Mouse (Mus musculus) forebrain, postnatal 0 days (tissue): Measurements from ENCODE around the gene Ppp1r14a. TPM values are rescaled to one million over a fixed set of nuclear protein-coding genes. Genes with fewer than 3 reads are reported as not detected.

Experiments used
- ATAC-seq: fragments of 200-750 bp; cut with Nextera tagmentation; 2 replicates; pipeline ENCODE4 v1.8.0; 2017; ENCODE audit warnings: mild to moderate bottlenecking, moderate library complexity
- DNase-seq: peaks from one replicate; pipeline ENCODE4 v3.0.0-alpha.2; 2015
- H3K27ac ChIP-seq: fragments of 300-500 bp; sonication (generic); 2 replicates; pipeline ENCODE4 v1.5.1; 2014; ENCODE audit warnings: low read depth, mild to moderate bottlenecking, antibody characterized with exemption, low read length, moderate library complexity, mixed read lengths
- H3K27me3 ChIP-seq: fragments of 300-500 bp; sonication (generic); 2 replicates; pipeline ENCODE4 v1.6.1; 2014; ENCODE audit warnings: mild to moderate bottlenecking, low read length, mixed read lengths; ENCODE audit not compliant: insufficient read depth
- H3K36me3 ChIP-seq: fragments of 300-500 bp; sonication (generic); 2 replicates; pipeline ENCODE4 v1.6.1; 2014; ENCODE audit warnings: mild to moderate bottlenecking, moderate library complexity; ENCODE audit not compliant: insufficient read depth
- H3K4me1 ChIP-seq: fragments of 300-500 bp; sonication (generic); 2 replicates; pipeline ENCODE4 v1.6.1; 2014; ENCODE audit warnings: antibody characterized with exemption; ENCODE audit not compliant: insufficient read depth
- H3K4me2 ChIP-seq: fragments of 300-500 bp; sonication (generic); 2 replicates; pipeline ENCODE4 v1.6.1; 2014; ENCODE audit warnings: low read depth, mild to moderate bottlenecking, moderate library complexity
- H3K4me3 ChIP-seq: fragments of 300-500 bp; sonication (generic); 2 replicates; pipeline ENCODE4 v1.5.1; 2014; ENCODE audit warnings: low read depth, low read length, mixed read lengths
- H3K9ac ChIP-seq: fragments of 300-500 bp; sonication (generic); 2 replicates; pipeline ENCODE4 v1.6.1; 2014; ENCODE audit warnings: mild to moderate bottlenecking
- H3K9me3 ChIP-seq: fragments of 300-500 bp; sonication (generic); 2 replicates; pipeline ENCODE4 v1.6.1; 2016; ENCODE audit warnings: low read length
- CTCF ChIP-seq: sonication (generic); IDR thresholded peaks from 2 replicates; pipeline ENCODE4 v1.5.1; 2016; ENCODE audit warnings: antibody characterized with exemption, control low read depth, low read depth
- WGBS: fragments of 180-500 bp; shearing (Covaris S2); extraction: QIAGEN DNeasy Blood & Tissue Kit; methylation state at CpG from one replicate; pipeline ENCODE4 v1.1.7; 2014; 5-methylcytosine and 5-hydroxymethylcytosine counted together
- polyA plus RNA-seq: library from polyadenylated mRNA; unstranded; fragments of >200 nt; fragmentation: Nextera tagmentation; extraction: Ambion mirVana; gene quantifications from 2 replicates; pipeline ENCODE4 v1.2.1, GENCODE M21; 2015
- total RNA-seq: library from RNA; depleted of rRNA; stranded (reverse); fragments of >200 nt; gene quantifications from 2 replicates; pipeline ENCODE4 v1.2.3, GENCODE M21; 2014

The Ppp1r14a gene
- total and polyA plus RNA-seq, 2 experiments from 2014 or later: 2.0 to 2.3 TPM

- DNase-seq (no peak), ATAC-seq (no peak; the same call in 1 of the 2 replicates)
- Histone ChIP-seq H3K4me2 (no peak overlapping the region), H3K9ac (no peak overlapping the region), H3K9me3 (no peaks in the 10 kb centered on the region), H3K36me3 (peaks cover 56% of the 10 kb centered on the region), H3K27ac (peak overlapping the region; percentile 40; the same call in 1 of the 2 replicates), H3K4me1 (no peaks in the 10 kb centered on the region), H3K27me3 (no peaks in the 10 kb centered on the region), H3K4me3 (no peak overlapping the region)
- 47% methylated on average over 6 of the region's 7 CpGs for WGBS
- no peak for TF ChIP-seq CTCF
Observed at GRCm38 (mm10) chr7:29334156-29334555, 45.0 kb downstream of the Ppp1r14a start.

- no peak overlapping the region for H3K9ac ChIP-seq
- ATAC-seq: no peak
- H3K4me1 ChIP-seq: no peaks in the 10 kb centered on the region
Observed at GRCm38 (mm10) chr7:29335276-29335675, 46.2 kb downstream of the Ppp1r14a start.

GRCm38 (mm10) chr7:29335841-29336671 lies 46.9 kb downstream of the Ppp1r14a start:
- H3K27me3 ChIP-seq: no peaks in the 10 kb centered on the region
- no peak for DNase-seq
- no peak overlapping the region for H3K4me3 ChIP-seq
- no peaks in the 10 kb centered on the region for H3K9me3 ChIP-seq
- peaks cover 42% of the 10 kb centered on the region for H3K36me3 ChIP-seq
- no peaks in the 10 kb centered on the region for H3K4me1 ChIP-seq
- no peak for TF ChIP-seq CTCF
- H3K4me2 ChIP-seq: no peak overlapping the region
- no peak overlapping the region for H3K27ac ChIP-seq
- 86% methylated on average over 6 of the region's 6 CpGs for WGBS
- ATAC-seq: no peak
- no peak overlapping the region for H3K9ac ChIP-seq

More at GRCm38 (mm10) chr7:29335276-29335675, 46.2 kb downstream of the Ppp1r14a start:
- H3K27me3 ChIP-seq: no peaks in the 10 kb centered on the region
- no peaks in the 10 kb centered on the region for H3K9me3 ChIP-seq
- H3K4me3 ChIP-seq: no peak overlapping the region
- H3K36me3 ChIP-seq: peaks cover 46% of the 10 kb centered on the region
- DNase-seq: no peak
- H3K27ac ChIP-seq: no peak overlapping the region
- TF ChIP-seq CTCF: peak; percentile 48
- no peak overlapping the region for H3K4me2 ChIP-seq

GRCm38 (mm10) chr7:29336795-29337319 lies 47.7 kb downstream of the Ppp1r14a start:
- ATAC-seq: no peak
- H3K27ac ChIP-seq: no peak overlapping the region
- 71% methylated on average over 9 of the region's 9 CpGs for WGBS
- H3K4me3 ChIP-seq: no peak overlapping the region
- H3K9ac ChIP-seq: no peak overlapping the region
- peaks cover 35% of the 10 kb centered on the region for H3K36me3 ChIP-seq
- H3K4me2 ChIP-seq: no peak overlapping the region
- no peaks in the 10 kb centered on the region for H3K9me3 ChIP-seq
- DNase-seq: no peak
- H3K4me1 ChIP-seq: no peaks in the 10 kb centered on the region; the same call in 1 of the 2 replicates
- peak; percentile 42; the same call in 1 of the 2 replicates for TF ChIP-seq CTCF
- H3K27me3 ChIP-seq: no peaks in the 10 kb centered on the region

DNA sequence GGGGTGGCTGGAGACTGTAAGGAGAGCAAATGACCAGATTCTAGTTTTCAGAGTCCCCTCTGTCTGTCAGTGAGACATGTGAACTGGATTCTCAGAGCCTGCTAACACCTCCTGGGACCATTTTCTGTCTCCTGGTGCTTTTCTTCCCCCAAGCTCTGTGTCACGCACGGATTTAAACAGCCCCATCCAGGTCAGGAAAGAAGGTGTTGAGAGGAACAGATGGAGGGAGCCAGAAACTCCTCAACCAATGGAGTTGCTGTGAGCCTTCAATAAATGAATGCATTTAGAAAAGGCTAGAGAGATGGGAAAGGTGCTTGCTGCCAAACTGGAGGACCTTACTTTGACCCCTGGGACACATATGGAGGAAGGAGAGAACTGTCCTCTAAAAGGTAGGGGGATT lies 48.7 kb downstream of the Ppp1r14a start:
- WGBS: 64% methylated on average over 2 of the region's 2 CpGs
- DNase-seq: no peak

DNA sequence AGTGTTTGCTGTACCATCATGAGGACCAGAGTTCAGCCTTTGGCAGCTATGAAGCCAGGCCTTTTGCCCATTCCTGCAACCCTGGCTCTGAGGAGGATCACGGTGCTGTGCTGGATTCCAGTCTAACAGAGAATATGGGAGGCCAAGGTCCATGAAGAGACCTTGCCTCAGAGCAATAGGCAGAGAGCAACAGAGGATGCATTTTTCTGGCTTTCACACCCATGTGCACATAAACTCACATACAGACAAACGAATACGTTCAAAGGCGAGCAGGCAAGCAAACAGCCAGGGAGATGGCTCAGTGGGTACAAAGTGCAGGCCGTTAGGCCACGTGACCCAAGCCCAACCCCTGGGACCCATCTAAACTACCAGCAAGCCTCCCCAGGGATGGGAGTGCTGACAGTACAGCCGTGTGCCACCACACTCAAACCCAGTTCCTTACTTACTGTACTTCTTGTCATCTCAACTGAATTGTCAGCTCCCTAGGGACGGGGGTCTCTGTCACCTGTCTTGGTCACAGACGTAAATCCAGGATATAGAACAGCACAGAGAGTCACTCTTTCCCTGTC lies 49.3 kb downstream of the Ppp1r14a start:
- Histone ChIP-seq H3K4me3 (no peak overlapping the region), H3K27me3 (no peaks in the 10 kb centered on the region), H3K9ac (no peak overlapping the region), H3K4me2 (no peak overlapping the region), H3K36me3 (peaks cover 27% of the 10 kb centered on the region), H3K9me3 (no peaks in the 10 kb centered on the region), H3K27ac (no peak overlapping the region), H3K4me1 (no peaks in the 10 kb centered on the region; the same call in none of the 2 replicates)
- TF ChIP-seq CTCF: no peak
- ATAC-seq (no peak), DNase-seq (no peak)
- 83% methylated on average over 9 of the region's 9 CpGs for WGBS

More for the DNA sequence above, 48.7 kb downstream of the Ppp1r14a start:
- no peak for ATAC-seq
- peaks cover 30% of the 10 kb centered on the region for H3K36me3 ChIP-seq
- no peak overlapping the region for H3K9ac ChIP-seq
- TF ChIP-seq CTCF: no peak
- no peak overlapping the region for H3K27ac ChIP-seq
- H3K9me3 ChIP-seq: no peaks in the 10 kb centered on the region
- no peak overlapping the region for H3K4me2 ChIP-seq
- no peaks in the 10 kb centered on the region; the same call in none of the 2 replicates for H3K4me1 ChIP-seq
- H3K4me3 ChIP-seq: no peak overlapping the region
- H3K27me3 ChIP-seq: no peaks in the 10 kb centered on the region
